In genomic region chr2:159281558-159282320, GRCm38 (mm10) we compare ENCODE assay signal across 26 mouse cellular contexts.
DNase-seq lines count a peak whose midpoint lies in the region; ATAC-seq and TF ChIP-seq lines count a peak whose summit lies in the region.
"Had no signal": no experiment of that assay in that cellular context is flagged by ENCODE, and none has a peak within 500 bp of the region (broad histone marks: within the 10 kb centered on the region; RNA-seq: fewer than 3 reads in every experiment).

No protein-coding gene starts in this region.

- H3K4me1 ChIP-seq in forebrain, embryonic 15.5 days, result peaks cover 18% of the 10 kb centered on the region
- peaks cover 8% of the 10 kb centered on the region; the same call in 1 of the 2 replicates for H3K4me1 ChIP-seq in forebrain, embryonic 12.5 days
- H3K4me1 ChIP-seq in midbrain, postnatal 0 days (ENCODE audit: insufficient read depth, low read length), result no peaks in the 10 kb centered on the region
- H3K4me1 ChIP-seq in midbrain, embryonic 10.5 days, result peaks cover 11% of the 10 kb centered on the region
- H3K4me1 ChIP-seq in limb, embryonic 10.5 days, result peaks cover 23% of the 10 kb centered on the region
- H3K4me1 ChIP-seq: heart, embryonic 10.5 days; heart, embryonic 15.5 days; liver, embryonic 12.5 days had no signal

- no peak overlapping the region for H3K4me3 ChIP-seq in forebrain, embryonic 15.5 days
- H3K4me3 ChIP-seq in forebrain, embryonic 12.5 days (replicated peaks), result no peak overlapping the region
- no peak overlapping the region for H3K4me3 ChIP-seq in midbrain, postnatal 0 days (ENCODE audit: low read depth, low read length)
- no peak overlapping the region for H3K4me3 ChIP-seq in midbrain, embryonic 10.5 days
- no peak overlapping the region for H3K4me3 ChIP-seq in limb, embryonic 10.5 days
- H3K4me3 ChIP-seq: embryonic facial prominence, embryonic 13.5 days; heart, embryonic 10.5 days; heart, embryonic 15.5 days; liver, embryonic 12.5 days; stomach, embryonic 15.5 days had no signal

- H3K27me3 ChIP-seq in forebrain, embryonic 15.5 days, result no peaks in the 10 kb centered on the region
- H3K27me3 ChIP-seq in forebrain, embryonic 12.5 days, result no peaks in the 10 kb centered on the region
- no peaks in the 10 kb centered on the region for H3K27me3 ChIP-seq in midbrain, postnatal 0 days (ENCODE audit: insufficient read depth, low read length)
- no peaks in the 10 kb centered on the region for H3K27me3 ChIP-seq in midbrain, embryonic 10.5 days (ENCODE audit: low read depth, poor library complexity, severe bottlenecking)
- H3K27me3 ChIP-seq in limb, embryonic 10.5 days (ENCODE audit: low read depth, poor library complexity, severe bottlenecking), result no peaks in the 10 kb centered on the region
- H3K27me3 ChIP-seq: CH12.LX; embryonic facial prominence, embryonic 13.5 days; heart, embryonic 15.5 days; liver, embryonic 12.5 days; stomach, embryonic 15.5 days had no signal

- H3K27ac ChIP-seq in forebrain, embryonic 15.5 days (replicated peaks), result no peak overlapping the region; the same call in 1 of the 2 replicates
- no peak overlapping the region for H3K27ac ChIP-seq in forebrain, embryonic 12.5 days
- H3K27ac ChIP-seq in midbrain, postnatal 0 days (ENCODE audit: low read depth, low read length), result no peak overlapping the region
- no peak overlapping the region for H3K27ac ChIP-seq in midbrain, embryonic 10.5 days (replicated peaks)
- 0 out of 2 replicates have a peak overlapping the region, but pooled peaks have one; percentile 6 for H3K27ac ChIP-seq in limb, embryonic 10.5 days
- H3K27ac ChIP-seq: embryonic facial prominence, embryonic 13.5 days; heart, embryonic 10.5 days; heart, embryonic 15.5 days; liver, embryonic 12.5 days; stomach, embryonic 15.5 days had no signal

- TF ChIP-seq CTCF in midbrain, postnatal 0 days (IDR thresholded peaks at IDR 0.05), result no peak

- no peaks in the 10 kb centered on the region for H3K9me3 ChIP-seq in forebrain, embryonic 15.5 days
- H3K9me3 ChIP-seq in forebrain, embryonic 12.5 days, result no peaks in the 10 kb centered on the region
- no peaks in the 10 kb centered on the region for H3K9me3 ChIP-seq in midbrain, postnatal 0 days (ENCODE audit: low read length)
- H3K9me3 ChIP-seq in midbrain, embryonic 10.5 days (replicated peaks), result no peaks in the 10 kb centered on the region
- H3K9me3 ChIP-seq in limb, embryonic 10.5 days (replicated peaks), result no peaks in the 10 kb centered on the region
- H3K9me3 ChIP-seq: embryonic facial prominence, embryonic 13.5 days; heart, embryonic 10.5 days; heart, embryonic 15.5 days; stomach, embryonic 15.5 days had no signal

- ATAC-seq in forebrain, embryonic 15.5 days (replicated peaks), result peak; percentile 85
- no peak for ATAC-seq in forebrain, embryonic 12.5 days (ENCODE audit: low FRiP score)
- ATAC-seq in midbrain, postnatal 0 days (ENCODE audit: low FRiP score), result no peak; the same call in 1 of the 2 replicates
- ATAC-seq: activated CD4-positive, CD25-positive, alpha-beta regulatory T cell, adult 4 months; intestine, embryonic 16.5 days; liver, embryonic 12.5 days; liver, postnatal 0 days had no signal

- no peak overlapping the region for H3K4me2 ChIP-seq in forebrain, embryonic 15.5 days (replicated peaks)
- H3K4me2 ChIP-seq in forebrain, embryonic 12.5 days, result no peak overlapping the region
- H3K4me2 ChIP-seq in midbrain, postnatal 0 days (ENCODE audit: low read depth, low read length, poor library complexity, severe bottlenecking), result no peak overlapping the region
- H3K4me2 ChIP-seq: embryonic facial prominence, embryonic 13.5 days; heart, embryonic 15.5 days; liver, embryonic 12.5 days; stomach, embryonic 15.5 days had no signal

- no peak overlapping the region for H3K9ac ChIP-seq in forebrain, embryonic 15.5 days (replicated peaks)
- no peak overlapping the region for H3K9ac ChIP-seq in forebrain, embryonic 12.5 days
- no peak overlapping the region for H3K9ac ChIP-seq in midbrain, postnatal 0 days (replicated peaks; ENCODE audit: low read length, poor library complexity, severe bottlenecking)
- H3K9ac ChIP-seq: embryonic facial prominence, embryonic 13.5 days; heart, embryonic 15.5 days; liver, embryonic 12.5 days; liver, postnatal 0 days; stomach, embryonic 15.5 days had no signal

- peak; percentile 5 to 33 for DNase-seq in layer of hippocampus, postnatal 14 days (ENCODE audit: low spot score in 2 of 2)
- DNase-seq in layer of hippocampus, postnatal 36 days, result no peak
- peak; percentile 84 for DNase-seq in midbrain, postnatal 0 days (ENCODE audit: low spot score)
- DNase-seq in midbrain, embryonic 10.5 days (ENCODE audit: low spot score), result no peak
- peak; percentile 33 for DNase-seq in limb, embryonic 10.5 days (ENCODE audit: low spot score)
- no peak for DNase-seq in gastrocnemius, postnatal 4 days (ENCODE audit: low spot score in 2 of 2)
- DNase-seq: adrenal gland, adult 2 months; adrenal gland, postnatal 36 days; cerebellum, adult 9-10 months; gastrocnemius, postnatal 10 days; heart, postnatal 36 days; kidney, adult 8-10 months; kidney, postnatal 10 days; liver, postnatal 0 days; lung, postnatal 36 days; right cerebral cortex, postnatal 25 days had no signal

- 76% methylated on average over 8 of the region's 8 CpGs for WGBS in forebrain, embryonic 15.5 days
- 83% methylated on average over 8 of the region's 8 CpGs for WGBS in forebrain, embryonic 12.5 days
- WGBS in midbrain, postnatal 0 days, result 72% methylated on average over 8 of the region's 8 CpGs
- 85% methylated on average over 8 of the region's 8 CpGs for WGBS in midbrain, embryonic 10.5 days
- 74% methylated on average over 8 of the region's 8 CpGs for WGBS in limb, embryonic 10.5 days

- no peaks in the 10 kb centered on the region for H3K36me3 ChIP-seq in forebrain, embryonic 15.5 days
- H3K36me3 ChIP-seq in forebrain, embryonic 12.5 days (replicated peaks), result no peaks in the 10 kb centered on the region
- H3K36me3 ChIP-seq in midbrain, postnatal 0 days (ENCODE audit: insufficient read depth, low read length), result no peaks in the 10 kb centered on the region
- no peaks in the 10 kb centered on the region for H3K36me3 ChIP-seq in midbrain, embryonic 10.5 days
- H3K36me3 ChIP-seq in limb, embryonic 10.5 days, result no peaks in the 10 kb centered on the region
- H3K36me3 ChIP-seq: embryonic facial prominence, embryonic 13.5 days; heart, embryonic 10.5 days; heart, embryonic 15.5 days; liver, embryonic 12.5 days; stomach, embryonic 15.5 days had no signal

Comparison
In these comparisons a context has a peak if more than half of its experiments do, and no peak if none do; other contexts are left out.
1. DNase-seq: peak in layer of hippocampus, postnatal 14 days (2 of 2), midbrain, postnatal 0 days (single experiment) and limb, embryonic 10.5 days (single experiment); none in layer of hippocampus, postnatal 36 days (0 of 2), midbrain, embryonic 10.5 days (single experiment) and gastrocnemius, postnatal 4 days (0 of 2).